Mouse (Mus musculus): ENCODE data around the gene Hsd17b13. TPM values are rescaled to one million over a fixed set of nuclear protein-coding genes. Genes with fewer than 3 reads are reported as not detected.
"Not testable (repeated sequence)": the region's sequence is repeated elsewhere in the genome, so short reads cannot be mapped to it uniquely, and the experiment has no call there.

The Hsd17b13 gene
- polyA plus RNA-seq, 1 experiment from 2014 or later: not detected

DNA sequence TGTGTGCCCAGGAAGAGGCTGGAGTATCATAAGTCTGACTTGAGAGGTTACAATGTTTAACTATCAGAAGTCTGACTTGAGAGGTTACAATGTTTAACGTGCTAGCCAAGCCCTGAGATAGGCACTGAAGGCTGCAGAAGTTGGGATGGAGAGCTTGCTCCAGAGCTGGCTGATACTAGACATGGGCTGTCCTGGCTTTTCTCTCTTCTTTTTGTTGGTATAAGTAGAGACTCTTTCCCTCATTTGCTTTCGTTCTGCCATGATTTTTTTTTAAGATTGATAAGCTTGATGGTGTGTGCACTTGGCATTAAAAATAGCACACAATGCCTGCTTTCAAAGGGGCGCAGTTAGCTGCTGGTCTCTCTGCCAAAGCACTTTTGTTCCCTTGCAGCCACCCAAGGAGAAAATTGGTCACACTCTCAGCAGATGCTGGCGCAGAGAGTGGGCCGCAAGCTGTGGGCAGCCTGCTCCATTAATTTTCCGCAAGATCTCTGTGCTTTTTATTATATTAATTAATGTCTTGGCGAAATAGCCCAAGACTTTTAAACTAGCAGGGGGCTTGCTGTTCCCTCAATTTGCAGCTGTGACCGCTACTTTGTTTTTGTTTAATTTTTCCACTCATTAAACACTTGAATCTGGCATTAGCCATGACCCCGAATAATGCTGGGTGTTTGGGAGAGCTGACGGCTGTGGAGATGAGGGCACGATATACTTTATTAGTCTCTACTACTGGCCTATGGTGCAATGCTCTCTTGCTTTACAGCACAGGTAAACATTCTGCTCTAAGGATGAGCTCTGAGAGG, 38.5 kb downstream of the Hsd17b13 start:
- WGBS: 11% methylated on average over 11 of the region's 11 CpGs
- Histone ChIP-seq H3K4me2 (no peak overlapping the region), H3K36me3 (no peaks in the 10 kb centered on the region), H3K27ac (replicated peaks) (0 out of 2 replicates have a peak overlapping the region, but pooled peaks have one; percentile 19), H3K4me1 (peaks cover 25% of the 10 kb centered on the region), H3K9ac (replicated peaks) (no peak overlapping the region), H3K9me3 (replicated peaks) (no peaks in the 10 kb centered on the region), H3K4me3 (replicated peaks) (no peak overlapping the region), H3K27me3 (replicated peaks) (peaks cover 8% of the 10 kb centered on the region)
- ATAC-seq (ENCODE audit: low FRiP score): peak; percentile 70

DNA sequence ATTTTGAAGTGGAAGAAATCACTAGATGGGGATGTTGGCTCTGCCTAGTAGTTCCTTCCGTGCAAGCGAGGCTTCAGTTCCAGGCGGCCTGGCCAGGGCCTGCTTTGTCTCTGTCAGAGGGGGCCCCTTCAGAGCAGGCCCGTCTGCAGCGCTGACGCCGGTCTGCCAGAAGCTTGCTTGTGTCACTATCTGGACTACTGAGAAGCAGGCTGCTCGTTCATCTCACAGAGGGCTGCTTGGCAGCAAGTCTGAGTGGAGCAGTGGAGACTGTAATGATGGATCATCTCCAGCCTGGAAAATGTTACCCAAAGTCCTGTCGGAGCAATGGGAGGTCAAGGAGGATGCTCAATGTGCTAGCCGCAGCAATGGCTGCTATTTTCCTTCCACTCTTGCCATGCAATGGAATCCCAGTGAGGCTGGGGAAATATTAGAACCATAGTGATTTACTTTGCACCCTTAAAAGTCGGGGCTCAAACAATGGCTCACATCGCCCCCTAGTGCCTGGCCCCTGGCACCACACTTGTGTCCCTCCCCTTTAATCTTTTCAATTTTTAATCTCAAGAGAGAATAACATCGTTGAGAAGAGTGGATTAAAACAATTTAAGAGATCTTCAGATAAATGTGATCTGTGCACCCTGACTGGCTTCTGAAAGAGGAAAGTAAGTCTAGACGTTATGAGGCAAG, 40.2 kb downstream of the Hsd17b13 start:
- H3K27me3 ChIP-seq (replicated peaks): peaks cover under 1% of the 10 kb centered on the region
- no peak overlapping the region for H3K4me3 ChIP-seq (replicated peaks)
- no peak overlapping the region for H3K9ac ChIP-seq (replicated peaks)
- no peaks in the 10 kb centered on the region for H3K36me3 ChIP-seq
- H3K27ac ChIP-seq (replicated peaks): no peak overlapping the region; the same call in 1 of the 2 replicates
- H3K4me2 ChIP-seq: no peak overlapping the region
- ATAC-seq (ENCODE audit: low FRiP score): peak; percentile 46; the same call in 1 of the 2 replicates
- 36% methylated on average over 14 of the region's 14 CpGs for WGBS
- H3K4me1 ChIP-seq: peaks cover 23% of the 10 kb centered on the region
- H3K9me3 ChIP-seq (replicated peaks): no peaks in the 10 kb centered on the region; the same call in 1 of the 2 replicates

DNA sequence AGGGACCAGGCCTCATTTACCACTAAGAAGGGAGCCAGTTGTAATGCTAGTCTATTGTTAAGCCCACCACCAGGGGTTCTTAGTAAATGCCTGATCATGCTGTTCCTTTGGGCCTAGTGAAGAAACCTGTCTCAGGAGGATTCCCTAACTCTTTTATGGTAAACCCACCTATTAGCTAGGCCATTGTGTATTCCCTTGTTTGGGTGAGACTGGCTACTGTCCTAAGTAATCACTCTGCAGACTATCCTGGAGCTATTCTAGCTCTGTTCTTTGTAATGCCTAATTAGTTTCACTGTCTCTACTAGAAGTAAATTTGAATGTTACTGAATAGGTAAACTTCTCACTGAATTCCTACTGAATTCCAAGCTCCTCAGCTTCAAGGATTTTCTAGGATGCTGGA, 45.3 kb downstream of the Hsd17b13 start:
- not testable (repeated sequence) for ATAC-seq (ENCODE audit: low FRiP score); H3K4me3 ChIP-seq (replicated peaks); H3K9me3 ChIP-seq (replicated peaks); H3K9ac ChIP-seq (replicated peaks); H3K36me3 ChIP-seq; H3K27ac ChIP-seq (replicated peaks); H3K4me2 ChIP-seq; H3K4me1 ChIP-seq
- peaks cover 17% of the 10 kb centered on the region; the same call in 1 of the 2 replicates for H3K27me3 ChIP-seq (replicated peaks)

DNA sequence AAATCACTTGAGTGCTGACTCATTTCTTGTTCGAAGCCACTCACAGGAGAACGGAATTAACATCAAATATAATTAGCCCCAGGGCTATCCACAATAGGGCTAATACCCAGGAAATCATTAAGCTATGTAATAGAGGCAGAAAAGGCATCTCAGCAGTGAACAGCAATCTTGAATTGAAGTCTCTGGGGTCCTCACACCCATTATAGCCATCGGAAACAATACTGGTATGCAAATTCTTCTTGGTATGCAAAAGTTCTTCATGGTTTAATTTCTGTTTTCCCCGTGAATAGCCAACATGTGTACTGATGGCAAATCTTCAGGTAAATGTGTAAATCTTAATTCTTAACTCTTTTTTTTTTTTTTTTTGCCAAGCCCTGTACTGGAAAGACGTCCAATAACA, 46.7 kb downstream of the Hsd17b13 start:
- Histone ChIP-seq H3K9ac (replicated peaks) (no peak overlapping the region), H3K4me1 (peaks cover 9% of the 10 kb centered on the region), H3K4me2 (no peak overlapping the region), H3K27me3 (replicated peaks) (peaks cover 17% of the 10 kb centered on the region; the same call in 1 of the 2 replicates), H3K27ac (replicated peaks) (no peak overlapping the region), H3K9me3 (replicated peaks) (no peaks in the 10 kb centered on the region; the same call in 1 of the 2 replicates), H3K36me3 (no peaks in the 10 kb centered on the region), H3K4me3 (replicated peaks) (no peak overlapping the region)
- WGBS: 45% methylated on average over 5 of the region's 5 CpGs
- ATAC-seq (ENCODE audit: low FRiP score): no peak

DNA sequence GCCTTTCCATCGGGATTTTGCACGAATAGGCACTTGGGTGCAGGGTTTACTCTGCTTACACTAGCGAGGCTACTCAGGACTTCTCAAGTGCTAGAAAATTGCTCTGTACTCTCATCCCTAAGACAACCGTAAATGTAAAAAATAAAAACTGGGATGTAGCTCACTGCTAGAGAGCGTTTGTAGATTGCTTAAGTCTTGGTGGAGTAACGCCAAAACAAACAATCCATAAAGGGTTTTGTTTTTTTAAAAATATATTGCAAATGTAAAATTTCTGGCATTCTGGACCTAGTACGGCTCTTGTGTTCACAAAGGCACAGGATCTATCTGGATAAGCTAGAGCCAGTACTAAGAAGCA, 49.0 kb downstream of the Hsd17b13 start:
- Histone ChIP-seq H3K27ac (replicated peaks) (no peak overlapping the region), H3K4me1 (peaks cover 9% of the 10 kb centered on the region), H3K4me3 (replicated peaks) (no peak overlapping the region), H3K36me3 (no peaks in the 10 kb centered on the region), H3K4me2 (no peak overlapping the region), H3K9me3 (replicated peaks) (no peaks in the 10 kb centered on the region; the same call in 1 of the 2 replicates), H3K27me3 (replicated peaks) (peaks cover 17% of the 10 kb centered on the region; the same call in 1 of the 2 replicates), H3K9ac (replicated peaks) (no peak overlapping the region)
- no peak for ATAC-seq (ENCODE audit: low FRiP score)
- WGBS: 89% methylated on average over 7 of the region's 7 CpGs

DNA sequence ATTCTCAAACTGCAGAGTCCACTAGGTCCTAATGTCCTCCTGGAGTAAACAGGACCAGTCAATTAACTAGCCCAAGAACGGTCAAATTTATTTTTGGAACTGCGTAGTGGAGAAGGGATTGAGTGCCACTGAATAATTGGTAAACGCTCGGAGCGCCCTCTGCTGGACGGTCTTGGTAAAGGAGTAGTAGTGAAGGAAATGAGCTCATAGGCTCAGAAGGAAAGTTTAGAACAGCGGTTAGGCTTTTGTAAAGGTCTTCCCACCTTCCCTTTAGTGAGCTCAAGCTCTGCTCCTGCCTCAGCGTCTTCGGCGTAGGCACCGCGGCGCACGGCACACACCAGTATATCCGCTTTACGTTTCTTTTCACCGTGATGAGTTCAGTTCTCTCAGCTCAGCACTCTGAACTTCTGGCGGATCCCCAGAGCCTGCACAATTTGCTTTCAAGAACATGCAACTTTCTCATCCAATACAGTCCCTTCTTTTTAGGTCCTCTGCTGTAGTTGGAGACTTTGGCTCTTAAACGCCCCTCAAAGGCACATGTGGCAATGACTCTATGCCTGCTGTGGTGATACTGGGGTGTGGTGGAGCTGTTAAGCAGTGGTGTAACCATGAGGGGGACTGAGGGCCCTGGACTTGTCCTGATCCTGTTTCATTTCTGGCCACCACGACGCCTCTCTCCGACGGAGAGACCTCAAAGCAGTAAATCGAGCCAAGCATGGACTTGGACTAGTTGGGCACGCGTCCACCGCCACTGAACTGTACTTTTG, 49.6 kb downstream of the Hsd17b13 start:
- Histone ChIP-seq H3K9ac (replicated peaks) (no peak overlapping the region), H3K36me3 (no peaks in the 10 kb centered on the region), H3K4me3 (replicated peaks) (peak overlapping the region; percentile 29), H3K4me1 (peaks cover 9% of the 10 kb centered on the region), H3K27me3 (replicated peaks) (peaks cover 17% of the 10 kb centered on the region; the same call in 1 of the 2 replicates), H3K4me2 (peak overlapping the region; percentile 52), H3K9me3 (replicated peaks) (no peaks in the 10 kb centered on the region), H3K27ac (replicated peaks) (no peak overlapping the region)
- peak; percentile 75; the same call in 1 of the 2 replicates for ATAC-seq (ENCODE audit: low FRiP score)
- 26% methylated on average over 27 of the region's 27 CpGs for WGBS

DNA sequence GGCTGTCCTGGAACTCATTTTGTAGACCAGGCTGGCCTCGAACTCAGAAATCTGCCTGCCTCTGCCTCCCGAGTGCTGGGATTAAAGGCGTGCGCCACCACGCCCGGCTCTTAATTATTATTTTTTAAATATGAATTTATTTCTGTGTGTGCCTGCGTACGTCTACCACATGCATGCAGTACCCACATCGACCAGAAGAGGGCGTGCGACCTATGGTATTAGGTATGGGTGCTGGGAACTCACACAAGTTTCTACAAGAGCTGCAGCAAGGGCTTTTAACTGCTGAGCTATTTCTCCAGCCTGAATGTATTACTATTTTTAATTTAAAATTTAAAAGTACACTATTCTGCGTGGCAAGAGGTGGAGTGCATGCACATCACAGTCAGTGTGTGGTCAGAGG, 50.8 kb downstream of the Hsd17b13 start:
- Histone ChIP-seq H3K4me2 (no peak overlapping the region), H3K4me1 (peaks cover 9% of the 10 kb centered on the region), H3K9me3 (replicated peaks) (no peaks in the 10 kb centered on the region), H3K36me3 (no peaks in the 10 kb centered on the region), H3K27ac (replicated peaks) (no peak overlapping the region), H3K27me3 (replicated peaks) (peaks cover 17% of the 10 kb centered on the region; the same call in 1 of the 2 replicates), H3K4me3 (replicated peaks) (no peak overlapping the region), H3K9ac (replicated peaks) (no peak overlapping the region)
- no peak for ATAC-seq (ENCODE audit: low FRiP score)
- WGBS: 71% methylated on average over 12 of the region's 12 CpGs

DNA sequence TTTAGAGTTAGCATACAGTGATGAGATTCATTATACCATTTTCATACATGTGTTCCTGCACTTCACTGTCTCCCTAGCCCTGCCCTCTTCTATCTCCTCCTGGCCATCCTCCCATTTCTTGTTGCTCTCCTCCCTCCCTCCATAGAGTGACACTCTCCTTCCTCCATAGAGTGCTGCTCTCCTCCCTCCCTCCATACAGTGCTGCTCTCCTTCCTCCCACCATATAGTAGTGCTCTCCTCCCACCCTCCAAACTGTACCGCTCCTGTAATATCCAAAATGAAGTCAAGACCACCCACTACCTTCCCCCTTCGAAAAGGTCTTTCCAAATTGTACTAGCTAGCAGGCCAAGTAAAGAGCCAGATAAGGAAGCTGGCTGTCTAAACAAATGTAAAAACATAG, 53.5 kb downstream of the Hsd17b13 start:
- Histone ChIP-seq H3K9me3 (replicated peaks) (no peaks in the 10 kb centered on the region), H3K36me3 (no peaks in the 10 kb centered on the region), H3K27me3 (replicated peaks) (peaks cover 11% of the 10 kb centered on the region; the same call in 1 of the 2 replicates), H3K27ac (replicated peaks) (no peak overlapping the region), H3K9ac (replicated peaks) (no peak overlapping the region), H3K4me1 (peaks cover 9% of the 10 kb centered on the region), H3K4me3 (replicated peaks) (no peak overlapping the region), H3K4me2 (no peak overlapping the region)
- 86% methylated on average over 2 of the region's 2 CpGs for WGBS
- no peak for ATAC-seq (ENCODE audit: low FRiP score)

DNA sequence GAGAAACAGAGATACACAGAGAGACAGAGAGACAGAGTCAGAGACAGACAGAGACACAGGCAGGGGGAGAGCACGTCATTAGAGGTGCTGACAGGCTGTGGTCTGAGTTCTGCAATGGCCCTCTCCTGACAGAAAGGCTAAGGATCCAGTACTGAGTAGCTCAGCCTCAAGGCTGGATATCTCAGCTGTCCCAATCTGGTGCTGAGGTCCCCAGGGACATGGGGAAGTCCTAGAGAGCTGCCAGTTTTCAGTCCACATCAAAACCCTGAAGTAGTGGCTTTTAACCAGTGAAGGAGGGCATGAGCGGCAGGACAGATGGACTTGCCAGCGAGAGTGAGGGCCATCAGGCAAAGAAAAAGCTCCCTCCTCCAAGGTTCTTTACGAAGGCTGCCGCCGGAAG, 54.1 kb downstream of the Hsd17b13 start:
- Histone ChIP-seq H3K27ac (replicated peaks) (no peak overlapping the region), H3K4me1 (peaks cover 9% of the 10 kb centered on the region), H3K9me3 (replicated peaks) (no peaks in the 10 kb centered on the region), H3K27me3 (replicated peaks) (0 out of 2 replicates have a peak, but pooled peaks cover 6% of the 10 kb centered on the region), H3K9ac (replicated peaks) (no peak overlapping the region), H3K4me3 (replicated peaks) (no peak overlapping the region), H3K36me3 (no peaks in the 10 kb centered on the region), H3K4me2 (no peak overlapping the region)
- 83% methylated on average over 6 of the region's 6 CpGs for WGBS
- ATAC-seq (ENCODE audit: low FRiP score): no peak

DNA sequence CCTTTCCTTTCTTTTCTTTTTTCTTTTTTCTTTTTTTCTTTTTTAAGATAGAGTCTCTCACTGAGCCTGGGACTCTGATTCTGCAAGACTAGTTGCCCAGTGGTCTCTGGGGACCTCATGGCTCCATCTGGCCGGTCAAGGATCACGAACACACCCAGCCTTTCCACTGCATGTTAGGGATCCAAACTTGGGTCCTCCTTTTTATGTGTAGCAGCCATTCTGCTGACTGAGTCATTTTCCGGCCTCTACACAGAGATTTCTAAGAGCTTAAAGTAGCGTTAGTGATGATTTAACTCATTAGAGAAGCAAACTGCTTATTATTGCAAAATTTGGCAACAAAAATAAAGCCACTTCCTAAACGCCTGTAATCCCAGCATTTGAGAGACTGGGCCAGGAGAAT, 54.8 kb downstream of the Hsd17b13 start:
- no peak overlapping the region for H3K4me3 ChIP-seq (replicated peaks)
- 71% methylated on average over 5 of the region's 5 CpGs for WGBS
- no peaks in the 10 kb centered on the region for H3K27me3 ChIP-seq (replicated peaks)
- H3K27ac ChIP-seq (replicated peaks): no peak overlapping the region
- H3K9ac ChIP-seq (replicated peaks): no peak overlapping the region
- no peak for ATAC-seq (ENCODE audit: low FRiP score)
- H3K4me1 ChIP-seq: peaks cover 6% of the 10 kb centered on the region
- H3K4me2 ChIP-seq: no peak overlapping the region
- no peaks in the 10 kb centered on the region for H3K9me3 ChIP-seq (replicated peaks)
- H3K36me3 ChIP-seq: no peaks in the 10 kb centered on the region

DNA sequence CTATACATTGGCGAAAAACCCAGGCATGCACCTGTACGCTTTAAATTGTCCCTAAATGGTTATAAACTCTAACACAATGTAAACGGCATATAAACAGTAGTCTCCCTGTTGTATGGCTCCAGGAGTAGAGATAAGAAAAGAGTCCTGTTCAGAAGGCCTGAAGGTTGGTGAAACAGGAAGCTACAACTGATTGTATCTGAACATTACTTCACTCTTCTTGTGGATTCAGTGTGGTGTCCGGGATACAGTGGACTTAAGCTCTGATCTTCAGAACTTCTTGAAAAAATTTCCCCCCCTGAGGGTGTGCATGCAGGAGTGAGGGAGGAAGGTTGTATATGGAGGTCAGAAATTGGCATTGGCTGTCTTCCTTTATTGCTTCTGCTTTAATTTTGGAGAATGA, 57.7 kb downstream of the Hsd17b13 start:
- no peak overlapping the region for H3K9ac ChIP-seq (replicated peaks)
- 86% methylated on average over 4 of the region's 4 CpGs for WGBS
- no peaks in the 10 kb centered on the region for H3K9me3 ChIP-seq (replicated peaks)
- ATAC-seq (ENCODE audit: low FRiP score): no peak
- H3K27ac ChIP-seq (replicated peaks): no peak overlapping the region
- no peaks in the 10 kb centered on the region for H3K36me3 ChIP-seq
- H3K4me1 ChIP-seq: 0 out of 2 replicates have a peak, but pooled peaks cover 10% of the 10 kb centered on the region
- no peaks in the 10 kb centered on the region for H3K27me3 ChIP-seq (replicated peaks)
- no peak overlapping the region for H3K4me2 ChIP-seq
- no peak overlapping the region for H3K4me3 ChIP-seq (replicated peaks)

Data from neural tube, embryonic 15.5 days (tissue).